Mouse (Mus musculus): ENCODE measurements at regions not wholly inside any gene's neighbourhood (a gene's known extent, or its start where the extent isn't known, plus 50 kb on each side); places are given as distances from the start of the nearest gene placed in this dataset.

DNA sequence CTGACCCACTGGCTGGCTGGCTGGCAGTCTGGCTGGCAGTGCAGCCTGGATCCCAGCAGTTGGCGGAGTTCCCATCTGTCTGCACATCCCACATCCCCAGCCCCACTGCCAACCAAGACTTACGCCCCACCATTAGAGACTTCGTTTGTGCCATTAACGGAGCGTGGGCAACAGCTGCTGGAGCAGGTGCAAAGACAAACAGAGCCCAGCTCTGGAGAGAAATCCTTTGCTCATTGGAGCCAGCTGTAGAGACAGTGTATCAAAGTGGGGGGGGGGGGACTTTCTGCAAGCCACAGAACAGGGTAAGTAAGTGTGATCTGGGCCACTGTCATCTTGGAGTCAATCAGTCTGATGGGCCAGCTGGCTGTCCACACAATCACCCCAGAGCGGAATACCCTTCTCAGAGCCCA is 52.3 kb downstream of the Rplp1 start:
- DNase-seq = no peak

DNA sequence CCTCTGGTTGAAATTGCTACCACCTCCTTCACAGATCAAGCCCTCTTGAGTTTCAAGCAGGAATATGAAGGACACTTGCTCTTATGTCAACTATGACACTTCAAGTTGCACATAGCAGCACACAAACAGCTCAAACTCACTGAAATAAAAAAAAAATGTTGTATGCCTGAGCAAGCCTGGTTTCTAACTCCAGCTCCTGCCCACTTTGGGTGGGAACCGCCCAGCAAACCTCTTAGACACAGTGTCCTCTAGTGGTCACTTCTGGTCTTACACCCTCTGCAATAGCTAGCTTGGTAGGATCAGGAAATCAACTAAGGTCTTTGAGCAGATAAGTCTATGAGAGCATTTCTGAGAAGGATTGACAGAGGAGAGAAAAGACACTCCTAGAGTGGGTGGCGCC is 54.2 kb downstream of the Rplp1 start:
- DNase-seq = peak; percentile 77

DNA sequence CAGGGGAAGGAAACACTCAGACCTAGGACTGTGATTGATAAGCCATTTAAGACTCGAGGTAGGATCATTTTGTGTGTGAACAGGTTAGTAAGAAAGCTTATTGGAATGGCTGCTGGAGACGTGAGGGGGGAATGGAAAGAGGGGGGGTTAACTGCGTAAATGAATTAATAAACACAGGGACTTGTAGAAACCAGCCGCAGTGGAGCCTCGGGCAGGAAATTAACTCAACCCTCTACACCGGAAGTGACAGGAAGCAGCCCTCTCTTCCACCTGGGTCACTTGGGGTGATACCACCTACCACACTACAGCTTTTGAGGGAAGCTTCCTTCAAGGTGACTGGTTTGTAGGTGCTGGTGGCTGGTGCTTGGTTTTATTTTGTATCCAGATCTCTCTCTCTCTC is 54.9 kb downstream of the Rplp1 start:
- DNase-seq = peak; percentile 48

DNA sequence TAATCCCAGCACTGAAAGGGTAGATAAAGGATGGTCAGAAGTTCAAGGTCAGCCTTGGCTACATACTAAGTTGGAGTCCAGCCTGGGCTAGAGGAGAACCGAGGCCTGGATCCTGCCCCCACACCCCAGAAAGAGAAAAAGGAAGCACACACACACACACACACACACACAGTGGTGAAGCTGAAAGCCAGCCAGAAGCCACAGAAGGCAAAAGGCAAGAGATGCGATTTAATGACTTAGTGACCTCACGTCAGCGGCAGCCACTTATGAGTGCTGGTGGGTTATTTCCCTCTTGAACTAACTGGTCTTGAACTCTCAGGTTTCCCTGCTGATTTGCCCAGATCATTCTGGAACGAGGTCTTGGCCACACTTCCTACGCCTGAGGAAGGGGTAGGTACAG is 56.5 kb downstream of the Rplp1 start:
- no peak for DNase-seq

DNA sequence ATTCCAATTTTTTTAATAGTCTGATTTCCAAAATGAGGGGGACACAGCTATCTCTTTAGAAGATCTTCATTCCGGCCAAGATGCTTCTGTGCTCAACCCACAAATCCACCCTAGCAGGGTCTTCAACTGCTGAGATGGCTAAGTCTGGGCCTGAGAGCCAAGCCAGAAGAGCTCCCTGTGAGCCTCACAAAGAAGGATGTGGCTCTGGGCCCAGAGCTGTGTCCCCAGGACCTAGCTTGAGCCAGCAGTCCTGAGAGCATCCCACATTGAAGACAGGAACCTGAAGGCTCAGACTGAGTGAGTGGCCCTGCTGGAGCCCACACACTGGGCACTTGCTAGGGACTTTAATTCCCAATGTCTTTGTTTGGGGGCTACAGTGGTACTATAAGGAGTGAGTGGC is 57.7 kb downstream of the Rplp1 start:
- no peak for DNase-seq

DNA sequence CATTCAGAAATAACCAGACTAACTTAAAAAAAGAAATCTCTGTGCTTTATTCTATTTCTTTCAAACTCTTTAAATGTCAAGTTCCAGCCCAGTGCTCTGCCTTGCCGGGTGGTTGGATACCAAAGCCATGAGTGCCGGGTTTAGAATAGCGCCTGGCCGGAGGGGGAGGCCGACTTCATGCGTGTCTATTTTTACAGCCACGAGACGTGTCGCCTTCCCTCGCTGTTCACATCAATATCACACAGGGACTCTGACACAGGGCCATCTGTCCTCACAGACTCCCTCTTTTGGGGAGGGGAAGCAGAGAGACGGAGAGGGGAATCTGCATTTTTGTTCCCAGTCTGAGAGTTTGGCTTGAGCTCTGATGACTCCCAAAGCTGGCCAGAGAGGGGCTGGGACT is 58.7 kb downstream of the Rplp1 start:
- no peak for DNase-seq

DNA sequence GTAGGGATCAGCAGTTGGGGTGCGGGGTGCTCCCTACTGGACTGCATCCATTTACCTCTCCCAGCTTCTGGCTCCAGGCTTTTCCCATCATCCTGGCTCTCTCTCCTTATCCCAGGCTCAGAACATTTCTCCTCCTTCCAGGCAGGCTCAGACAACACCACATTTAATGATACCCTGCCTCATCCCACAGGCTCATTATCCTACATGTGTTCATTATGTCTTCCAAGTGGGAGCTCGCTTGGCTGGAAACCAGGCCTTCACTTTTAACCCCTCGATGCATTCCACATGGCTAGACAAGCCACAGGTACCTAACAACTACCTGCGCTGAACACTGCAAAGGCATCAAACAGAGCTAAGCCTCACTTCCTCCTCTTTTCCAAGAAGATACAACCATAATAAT is 60.5 kb downstream of the Rplp1 start:
- no peak for DNase-seq

GRCm38 (mm10) chr9:61851331-61851730 is 63.0 kb downstream of the Rplp1 start:
- no peak for DNase-seq

- DNase-seq = no peak
These were observed 65.9 kb downstream of the Rplp1 start for GRCm38 (mm10) chr9:61848401-61848800.

- DNase-seq = no peak
These were observed 66.8 kb downstream of the Rplp1 start for GRCm38 (mm10) chr9:61847496-61847895.

DNA sequence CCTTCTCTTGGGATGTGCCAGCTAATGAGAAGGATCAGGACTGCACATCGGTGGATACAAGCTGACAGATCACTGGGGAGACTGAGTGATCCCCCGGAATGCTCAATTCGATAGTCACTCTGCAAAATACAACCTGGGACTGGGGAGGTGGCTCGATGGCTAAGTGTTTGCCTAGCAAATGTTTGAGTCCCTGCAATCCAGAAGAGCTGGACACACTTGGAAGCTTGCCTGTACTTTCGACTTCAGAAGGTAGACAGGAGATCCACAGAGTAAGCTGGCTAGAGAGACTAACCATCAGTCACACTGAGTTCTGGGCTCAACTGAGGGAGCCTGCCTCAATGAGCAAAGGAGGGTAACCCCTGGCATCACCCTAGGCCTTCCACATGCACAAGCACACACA is 69.7 kb downstream of the Rplp1 start:
- DNase-seq = no peak

GRCm38 (mm10) chr9:61844141-61844540 is 70.2 kb downstream of the Rplp1 start:
- DNase-seq = no peak

DNA sequence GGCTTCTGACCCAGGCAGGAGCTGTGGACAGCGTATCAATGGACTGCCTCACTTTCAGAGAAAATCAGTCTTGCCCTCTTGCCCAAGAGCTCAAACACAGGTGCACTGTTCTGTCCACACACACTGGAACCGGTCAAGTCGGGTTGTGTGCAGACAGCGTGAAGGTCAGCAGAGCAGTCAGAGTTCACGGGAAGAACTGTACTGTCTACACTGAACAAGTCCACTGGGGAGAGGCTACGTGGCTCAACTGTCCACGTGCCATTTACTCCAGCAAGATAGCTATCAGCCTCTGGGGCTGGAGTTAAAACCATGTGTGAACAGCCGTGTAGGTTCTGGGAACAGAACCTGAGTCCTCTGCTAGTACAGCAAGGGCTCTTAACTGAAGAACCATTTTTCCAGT is 70.8 kb downstream of the Rplp1 start:
- no peak for DNase-seq

DNA sequence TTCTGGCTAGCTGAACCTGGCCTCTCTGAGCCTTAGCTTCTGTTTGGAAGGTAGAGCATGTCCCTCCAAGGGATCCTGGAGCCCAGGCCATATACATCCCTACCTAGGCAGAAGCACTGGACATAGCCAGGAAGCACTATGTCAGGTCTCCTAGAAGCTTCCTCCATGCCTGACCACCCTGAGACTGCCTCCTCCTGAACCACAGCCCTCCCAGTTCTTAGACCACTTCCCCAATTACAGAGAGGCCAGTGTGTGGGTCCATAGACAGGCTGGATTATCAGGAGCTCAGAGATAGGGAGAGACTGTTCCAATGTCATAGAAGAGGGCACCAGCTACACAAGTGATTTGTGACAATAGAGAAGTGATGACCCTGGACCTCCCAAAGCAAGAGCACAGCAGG is 72.0 kb downstream of the Rplp1 start:
- no peak for DNase-seq

GRCm38 (mm10) chr9:61841222-61841621 is 73.1 kb downstream of the Rplp1 start:
- DNase-seq = no peak

GRCm38 (mm10) chr9:61840353-61840752 is 74.0 kb downstream of the Rplp1 start:
- no peak for DNase-seq

- DNase-seq = no peak
These were observed 81.1 kb downstream of the Rplp1 start for GRCm38 (mm10) chr9:61833226-61833625.

GRCm38 (mm10) chr9:61830236-61830635 is 84.1 kb downstream of the Rplp1 start:
- peak; percentile 86 for DNase-seq

DNA sequence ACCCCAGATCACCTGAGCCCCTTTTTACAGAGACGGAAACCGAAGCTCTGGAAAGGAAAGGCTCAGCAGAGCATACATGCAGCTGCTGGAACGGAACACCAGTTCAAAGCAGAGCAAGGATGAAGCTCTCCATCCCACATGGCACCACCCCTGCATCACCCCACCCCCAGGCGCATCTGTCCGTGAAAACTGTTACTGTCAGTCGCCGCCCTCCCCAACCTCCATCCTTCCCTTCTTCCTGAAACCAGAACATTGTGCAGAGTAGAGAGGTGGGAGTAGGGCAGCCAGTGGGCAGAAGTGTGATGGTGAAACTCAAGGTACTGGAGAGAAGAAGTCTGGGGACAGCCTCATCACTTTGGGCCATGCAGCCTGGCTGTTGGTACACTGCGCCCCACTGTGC is 84.6 kb downstream of the Rplp1 start:
- DNase-seq = no peak

DNA sequence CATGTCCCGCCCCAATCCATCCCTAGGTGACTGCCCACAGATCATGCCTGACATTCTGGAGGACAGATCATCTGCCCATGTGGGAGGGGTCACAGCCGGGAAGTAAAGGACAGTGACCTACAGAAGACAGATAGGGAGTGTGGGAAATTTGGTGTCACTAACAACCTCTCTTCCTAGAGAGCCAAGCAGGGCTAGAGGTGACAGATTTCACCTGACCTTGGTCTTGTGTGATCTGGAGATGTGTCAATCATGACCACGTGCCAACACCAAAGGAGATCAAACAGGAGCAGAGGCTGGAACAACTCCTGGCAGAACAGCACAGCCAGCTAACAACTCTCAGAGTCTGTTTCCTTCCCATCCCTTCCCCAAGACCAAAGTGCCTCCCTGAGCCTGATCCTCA is 85.0 kb downstream of the Rplp1 start:
- no peak for DNase-seq

DNA sequence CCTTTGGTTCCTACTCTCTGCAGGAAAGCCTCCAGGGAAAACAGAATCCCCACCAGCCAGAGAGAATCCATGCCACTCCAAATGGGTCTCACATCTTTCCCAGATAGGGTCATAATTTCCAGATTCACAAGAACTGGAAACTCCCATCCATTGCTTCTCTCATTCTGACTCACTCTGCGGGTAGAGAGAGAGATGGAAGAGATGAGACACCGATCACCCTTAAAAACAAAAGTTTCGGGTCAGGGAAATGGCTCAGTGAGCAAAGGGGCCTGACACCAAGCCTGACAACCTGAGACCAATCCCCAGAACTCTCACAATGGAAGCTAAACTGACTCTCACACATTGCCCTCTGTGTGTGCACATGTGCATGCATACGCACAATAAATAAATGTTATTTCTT is 86.6 kb downstream of the Rplp1 start:
- no peak for DNase-seq

- DNase-seq = no peak
These were observed 87.3 kb downstream of the Rplp1 start for GRCm38 (mm10) chr9:61827014-61827413.

GRCm38 (mm10) chr9:61826415-61826814 is 87.9 kb downstream of the Rplp1 start:
- no peak for DNase-seq

DNA sequence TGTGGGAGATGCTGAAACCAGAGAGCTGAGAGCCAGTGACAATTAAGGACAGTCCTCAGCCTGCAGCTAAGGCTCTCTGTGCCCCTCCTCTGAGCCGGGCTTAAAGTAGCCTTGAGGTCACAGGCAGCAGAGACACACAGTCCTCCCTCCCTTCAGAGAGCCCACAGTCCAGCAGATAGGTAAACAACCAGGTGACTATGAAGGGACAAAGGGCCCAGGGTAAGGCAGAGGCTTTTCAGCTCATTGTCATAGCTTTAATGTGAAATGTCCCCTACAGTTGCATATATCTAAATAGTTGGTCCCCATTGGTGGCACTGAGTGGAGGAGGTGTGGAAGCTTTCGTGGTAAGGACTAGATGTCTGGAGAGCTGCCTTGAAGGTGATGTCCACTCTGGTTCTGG is 88.5 kb downstream of the Rplp1 start:
- no peak for DNase-seq

GRCm38 (mm10) chr9:61819836-61820235 is 94.5 kb downstream of the Rplp1 start:
- no peak for DNase-seq

DNA sequence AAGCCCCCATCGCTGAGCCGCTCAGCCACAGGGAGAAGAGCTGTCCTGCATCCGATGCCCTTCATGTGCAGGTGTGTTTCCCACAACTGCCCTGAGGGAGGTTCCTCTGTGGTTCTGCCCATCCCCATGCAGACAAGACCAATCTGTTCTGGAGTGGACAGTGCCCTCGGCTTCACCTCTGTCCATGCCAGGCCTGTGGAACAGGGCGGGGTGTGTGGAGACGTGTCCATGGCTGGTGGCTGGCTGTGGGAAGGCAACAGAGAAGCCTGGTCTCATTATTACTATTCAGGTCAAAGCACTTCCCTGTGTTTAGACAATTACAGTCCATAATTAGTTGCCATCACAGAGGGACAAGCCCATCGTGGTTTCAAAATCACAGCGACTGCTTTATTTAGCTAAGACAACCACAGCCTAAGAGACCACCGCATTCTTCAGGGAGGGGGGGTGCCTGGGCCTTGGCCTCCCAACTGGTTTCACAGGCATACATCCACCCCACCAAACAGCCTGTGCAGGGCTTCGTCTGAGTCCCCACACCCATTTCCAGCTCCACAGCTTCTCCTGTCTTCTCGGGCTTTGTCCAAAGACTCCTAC is 97.7 kb downstream of the Rplp1 start:
- DNase-seq = no peak

Data from thymus, postnatal 25 days (tissue).